Mouse (Mus musculus) frontal cortex, postnatal 36 days (tissue): Measurements from ENCODE around the gene Mfsd11.
"Not testable (repeated sequence)": the region's sequence is repeated elsewhere in the genome, so short reads cannot be mapped to it uniquely, and the experiment has no call there.

Experiments
- DNase-seq, 2 experiments: peaks; one replicate each; pipeline ENCODE4 v3.0.0; 2022; ENCODE audit warnings: low spot score in 2 of 2

Mfsd11 gene

GRCm38 (mm10) chr11:116847187-116848085 lies 4.8 kb upstream of the Mfsd11 start:
- DNase-seq = no peak

GRCm38 (mm10) chr11:116848086-116848876 lies 4.0 kb upstream of the Mfsd11 start:
- no peak for DNase-seq

GRCm38 (mm10) chr11:116848877-116849178 lies 3.4 kb upstream of the Mfsd11 start:
- not testable (repeated sequence) for DNase-seq

- no peak for DNase-seq
These were observed 2.7 kb upstream of the Mfsd11 start for GRCm38 (mm10) chr11:116849587-116849986.

- DNase-seq = no peak
These were observed 2.2 kb upstream of the Mfsd11 start for GRCm38 (mm10) chr11:116850085-116850484.

- no peak for DNase-seq
These were observed 1.3 kb upstream of the Mfsd11 start for GRCm38 (mm10) chr11:116850833-116851477.

- DNase-seq = peak; percentile 30 to 37
These were observed 507 bp upstream of the Mfsd11 start for GRCm38 (mm10) chr11:116851576-116852290.

- DNase-seq = peak; percentile 96 to 98
These were observed 761 bp downstream of the Mfsd11 start, which contains the start of gene Srsf2 for GRCm38 (mm10) chr11:116852891-116853511. Srsf2 (minus strand) TSS chr11:116853094.

- DNase-seq = peak; percentile 97 to 99
These were observed 1.3 kb downstream of the Mfsd11 start for GRCm38 (mm10) chr11:116853512-116853928.

GRCm38 (mm10) chr11:116854279-116854678 lies 2.0 kb downstream of the Mfsd11 start:
- DNase-seq = no peak

GRCm38 (mm10) chr11:116857183-116857850 lies 5.1 kb downstream of the Mfsd11 start:
- no peak for DNase-seq

- DNase-seq = no peak
These were observed 12.2 kb downstream of the Mfsd11 start for GRCm38 (mm10) chr11:116864444-116864843.

GRCm38 (mm10) chr11:116865945-116866585 lies 13.8 kb downstream of the Mfsd11 start:
- DNase-seq = no peak

GRCm38 (mm10) chr11:116868129-116868528 lies 15.9 kb downstream of the Mfsd11 start:
- DNase-seq = peak in 1 of 2 experiments; percentile 9

- DNase-seq = no peak
These were observed 17.0 kb downstream of the Mfsd11 start for GRCm38 (mm10) chr11:116869223-116869622.

- DNase-seq = no peak
These were observed 17.4 kb downstream of the Mfsd11 start for GRCm38 (mm10) chr11:116869641-116870040.

- DNase-seq = no peak
These were observed 19.3 kb downstream of the Mfsd11 start for GRCm38 (mm10) chr11:116871538-116871937.

- peak; percentile 45 to 60 for DNase-seq
These were observed 21.7 kb downstream of the Mfsd11 start for GRCm38 (mm10) chr11:116873987-116874386.

- no peak for DNase-seq
These were observed 26.2 kb downstream of the Mfsd11 start for GRCm38 (mm10) chr11:116878454-116878853.

- peak; percentile 35 to 45 for DNase-seq
These were observed 28.6 kb downstream of the Mfsd11 start for GRCm38 (mm10) chr11:116880839-116881238.
